Mouse (Mus musculus) bone marrow macrophage, adult 2 months (primary cell): ENCODE results near the gene Ctnna3.

Experiments
- CTCF ChIP-seq: IDR thresholded peaks from 2 replicates; pipeline ENCODE4 v1.5.1; 2012; ENCODE audit warnings: low read depth, mild to moderate bottlenecking, low read length, moderate library complexity
- POLR2A ChIP-seq: IDR thresholded peaks from 2 replicates; pipeline ENCODE4 v1.6.1; 2012; ENCODE audit warnings: mild to moderate bottlenecking, low read depth, low read length, borderline replicate concordance

DNA sequence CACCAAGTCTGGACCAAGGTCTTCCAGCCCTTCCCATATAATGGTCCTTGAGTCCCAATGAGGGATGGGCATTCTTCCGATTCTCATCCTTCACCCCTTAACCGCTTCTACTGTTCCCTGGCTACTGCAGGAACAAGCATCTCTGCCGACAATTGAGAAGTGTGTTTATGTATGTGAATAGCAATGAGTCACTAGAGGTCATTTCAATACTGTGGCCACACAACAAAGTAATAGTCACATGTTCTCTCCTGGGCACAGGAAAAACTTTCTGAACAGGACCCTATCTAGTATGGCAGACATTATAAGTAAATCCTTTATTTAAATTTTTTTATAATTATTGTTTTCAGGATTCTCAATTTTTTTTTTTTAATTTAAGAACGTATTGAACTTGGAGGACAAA lies 1211.2 kb downstream of the Ctnna3 start:
- TF ChIP-seq POLR2A, result no peak
- no peak for TF ChIP-seq CTCF
